Mouse (Mus musculus): Measurements from ENCODE around the gene Thbs2. TPM values are rescaled to one million over a fixed set of nuclear protein-coding genes. Genes with fewer than 3 reads are reported as not detected.
A peak's percentile ranks its signal among the peaks of the same experiment; 100 is the strongest.

The Thbs2 gene
- polyA plus RNA-seq, 1 experiment from 2014 or later = 1.4 TPM

DNA sequence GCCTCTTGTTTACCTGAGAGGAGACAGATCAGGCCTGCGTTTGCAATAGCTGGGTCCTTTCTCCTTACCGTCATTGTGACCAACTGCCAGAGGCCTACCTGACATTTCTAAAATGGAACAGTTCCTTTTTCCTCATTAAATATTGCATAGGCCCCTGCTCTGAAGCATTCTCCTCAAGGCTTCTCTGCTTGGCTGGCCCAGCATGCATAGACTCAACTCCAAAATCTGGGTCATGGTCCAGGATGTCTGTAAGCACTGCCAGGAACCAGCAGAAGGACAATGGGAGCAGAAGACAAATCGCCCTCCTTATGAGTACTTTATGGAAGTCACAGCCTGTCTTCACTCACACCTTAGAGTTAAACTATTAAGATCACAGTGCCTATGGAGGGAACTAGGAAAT lies 17.7 kb upstream of the Thbs2 start:
- no peaks in the 10 kb centered on the region for H3K9me3 ChIP-seq
- H3K27me3 ChIP-seq (ENCODE audit: poor library complexity, severe bottlenecking) = no peaks in the 10 kb centered on the region
- DNase-seq (ENCODE audit: extremely low spot score, low spot score) = no peak
- no peak overlapping the region for H3K27ac ChIP-seq
- WGBS = 96% methylated on average over 3 of the region's 3 CpGs
- H3K36me3 ChIP-seq (replicated peaks) = no peaks in the 10 kb centered on the region
- no peak overlapping the region for H3K4me3 ChIP-seq
- H3K4me1 ChIP-seq = peaks cover 11% of the 10 kb centered on the region

DNA sequence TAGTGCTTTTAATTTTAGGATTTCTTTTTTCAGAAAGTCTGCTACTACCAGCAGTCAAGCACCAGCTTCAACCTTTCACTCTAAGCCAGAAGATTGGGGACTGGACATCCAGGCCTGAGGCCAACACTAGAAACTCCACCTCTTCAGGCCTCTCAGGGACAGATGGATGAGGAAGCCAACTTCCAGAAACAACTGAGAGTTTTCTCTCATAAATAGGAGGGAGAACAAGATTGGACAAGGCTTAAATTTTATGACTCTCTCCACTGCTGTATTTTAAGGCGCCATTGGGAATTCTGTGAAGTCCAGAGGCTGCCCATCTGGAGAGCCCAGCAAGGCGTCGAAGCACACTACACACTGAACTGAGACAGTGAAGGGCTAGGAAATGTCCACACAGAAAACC lies 17.0 kb upstream of the Thbs2 start:
- Histone ChIP-seq H3K27me3 (ENCODE audit: poor library complexity, severe bottlenecking) (no peaks in the 10 kb centered on the region), H3K9me3 (no peaks in the 10 kb centered on the region), H3K27ac (no peak overlapping the region), H3K4me1 (peaks cover 11% of the 10 kb centered on the region), H3K4me3 (no peak overlapping the region), H3K36me3 (replicated peaks) (no peaks in the 10 kb centered on the region)
- no peak for DNase-seq (ENCODE audit: extremely low spot score, low spot score)
- WGBS = 93% methylated on average over 3 of the region's 3 CpGs

DNA sequence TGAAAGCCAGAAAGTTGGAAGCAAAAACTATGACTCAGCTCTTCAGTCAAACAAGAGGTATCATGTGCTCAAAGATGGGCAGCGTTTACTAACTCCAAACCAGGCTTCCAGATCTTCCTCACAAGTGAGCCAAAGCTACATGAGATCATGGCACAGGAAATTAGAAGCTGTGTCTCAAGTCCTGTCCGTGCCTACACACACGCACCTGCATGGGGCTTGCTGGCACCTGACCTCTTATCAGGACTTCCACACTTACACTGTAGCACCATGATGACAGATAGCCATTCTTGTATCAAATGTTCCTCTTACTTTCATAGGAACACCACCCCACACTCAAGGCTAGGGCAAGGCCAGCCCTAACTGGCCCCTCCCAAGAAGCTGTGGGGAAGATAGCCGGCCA lies 12.0 kb upstream of the Thbs2 start:
- Histone ChIP-seq H3K9me3 (no peaks in the 10 kb centered on the region), H3K4me3 (no peak overlapping the region), H3K27me3 (ENCODE audit: poor library complexity, severe bottlenecking) (no peaks in the 10 kb centered on the region), H3K4me1 (no peaks in the 10 kb centered on the region), H3K27ac (no peak overlapping the region), H3K36me3 (replicated peaks) (no peaks in the 10 kb centered on the region)
- 89% methylated on average over 4 of the region's 4 CpGs for WGBS
- no peak for DNase-seq (ENCODE audit: extremely low spot score, low spot score)

DNA sequence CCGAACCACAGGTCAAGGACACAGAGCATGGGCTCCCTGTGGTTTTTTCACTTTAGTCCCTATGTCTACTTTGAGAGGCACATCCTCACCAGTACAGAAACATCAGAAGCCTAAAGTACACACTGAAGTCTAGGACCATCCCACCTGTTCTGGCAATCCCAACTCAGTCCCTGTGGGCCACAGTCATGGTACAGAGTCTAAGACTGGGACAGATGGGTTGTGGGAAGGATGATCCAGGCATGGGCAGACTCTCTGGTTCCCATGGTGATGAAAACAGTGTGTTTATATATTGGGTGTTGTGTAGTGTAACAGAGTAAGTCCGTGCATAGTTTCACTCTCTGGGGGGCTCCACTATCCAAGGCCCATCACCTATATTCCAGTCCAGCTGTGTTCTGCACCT lies 11.4 kb upstream of the Thbs2 start:
- no peaks in the 10 kb centered on the region for H3K27me3 ChIP-seq (ENCODE audit: poor library complexity, severe bottlenecking)
- 89% methylated on average over 2 of the region's 2 CpGs for WGBS
- no peaks in the 10 kb centered on the region for H3K36me3 ChIP-seq (replicated peaks)
- no peaks in the 10 kb centered on the region for H3K4me1 ChIP-seq
- H3K27ac ChIP-seq = no peak overlapping the region
- no peak for DNase-seq (ENCODE audit: extremely low spot score, low spot score)
- no peaks in the 10 kb centered on the region for H3K9me3 ChIP-seq
- no peak overlapping the region for H3K4me3 ChIP-seq

DNA sequence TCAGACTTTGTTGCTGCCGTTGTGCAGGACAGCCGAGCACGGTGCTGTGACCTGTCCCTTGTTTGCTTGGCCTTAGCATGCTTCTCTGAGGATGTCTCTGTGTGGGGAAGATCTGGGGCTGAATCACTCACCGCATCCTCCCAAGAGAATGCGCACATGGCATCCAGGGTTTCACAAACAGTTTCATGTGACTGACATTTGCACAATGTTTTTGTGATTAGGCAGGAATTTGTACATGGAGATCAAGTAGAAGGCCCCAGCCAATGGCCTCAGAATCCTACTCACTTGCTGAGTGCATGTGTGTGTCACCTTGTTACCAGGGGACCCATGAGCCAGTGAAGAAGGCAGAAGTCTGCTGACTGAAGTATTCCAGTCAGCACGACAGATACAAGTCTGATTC lies 9.7 kb upstream of the Thbs2 start:
- H3K9me3 ChIP-seq = no peaks in the 10 kb centered on the region
- no peak overlapping the region for H3K27ac ChIP-seq
- no peak for DNase-seq (ENCODE audit: extremely low spot score, low spot score)
- no peaks in the 10 kb centered on the region for H3K36me3 ChIP-seq (replicated peaks)
- no peaks in the 10 kb centered on the region for H3K27me3 ChIP-seq (ENCODE audit: poor library complexity, severe bottlenecking)
- no peaks in the 10 kb centered on the region for H3K4me1 ChIP-seq
- H3K4me3 ChIP-seq = no peak overlapping the region
- 88% methylated on average over 6 of the region's 6 CpGs for WGBS

DNA sequence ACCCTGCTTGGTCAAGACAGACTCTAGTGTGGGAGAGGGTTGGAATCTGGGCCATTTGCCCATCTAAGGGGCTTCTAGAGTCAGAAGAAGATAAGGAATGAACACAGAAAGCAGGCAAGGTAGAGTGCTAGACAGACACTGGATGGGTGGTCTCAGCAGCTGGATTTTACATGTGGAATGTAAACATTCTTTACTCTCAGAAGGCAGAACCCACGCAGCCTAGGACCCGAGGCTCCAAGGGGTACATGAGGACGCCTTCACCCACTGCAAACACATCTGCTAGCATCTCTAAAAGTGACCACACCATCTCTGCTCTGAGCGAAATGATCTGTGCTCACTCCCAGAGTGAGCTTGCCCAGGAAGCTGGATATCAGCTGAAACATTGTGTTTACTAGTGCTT lies 9.2 kb upstream of the Thbs2 start:
- H3K27me3 ChIP-seq (ENCODE audit: poor library complexity, severe bottlenecking) = no peaks in the 10 kb centered on the region
- no peak overlapping the region for H3K4me3 ChIP-seq
- no peaks in the 10 kb centered on the region for H3K9me3 ChIP-seq
- 89% methylated on average over 4 of the region's 4 CpGs for WGBS
- H3K36me3 ChIP-seq (replicated peaks) = no peaks in the 10 kb centered on the region
- DNase-seq (ENCODE audit: extremely low spot score, low spot score) = no peak
- no peak overlapping the region for H3K27ac ChIP-seq
- no peaks in the 10 kb centered on the region for H3K4me1 ChIP-seq

DNA sequence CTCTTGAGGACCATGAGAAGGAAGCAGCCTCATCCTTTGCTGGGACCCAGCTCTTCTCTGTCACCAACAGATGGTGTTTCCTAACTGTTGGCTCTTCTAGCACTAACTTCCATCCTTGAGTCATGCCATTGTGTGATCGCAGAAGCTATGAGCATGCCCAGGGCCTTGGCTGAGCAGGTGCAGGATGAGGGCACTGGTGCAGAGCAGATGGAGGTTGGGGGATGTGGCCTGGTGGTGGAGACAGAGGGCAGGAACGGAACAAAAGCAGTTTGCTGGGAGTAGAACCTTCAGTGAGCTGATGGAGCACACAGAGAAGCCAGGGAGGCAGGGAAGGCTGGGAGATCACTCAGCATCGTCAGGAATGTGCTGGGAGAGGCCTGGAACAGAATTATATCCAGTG lies 8.7 kb upstream of the Thbs2 start:
- WGBS = 58% methylated on average over 3 of the region's 3 CpGs
- H3K27ac ChIP-seq = no peak overlapping the region
- H3K4me3 ChIP-seq = no peak overlapping the region

DNA sequence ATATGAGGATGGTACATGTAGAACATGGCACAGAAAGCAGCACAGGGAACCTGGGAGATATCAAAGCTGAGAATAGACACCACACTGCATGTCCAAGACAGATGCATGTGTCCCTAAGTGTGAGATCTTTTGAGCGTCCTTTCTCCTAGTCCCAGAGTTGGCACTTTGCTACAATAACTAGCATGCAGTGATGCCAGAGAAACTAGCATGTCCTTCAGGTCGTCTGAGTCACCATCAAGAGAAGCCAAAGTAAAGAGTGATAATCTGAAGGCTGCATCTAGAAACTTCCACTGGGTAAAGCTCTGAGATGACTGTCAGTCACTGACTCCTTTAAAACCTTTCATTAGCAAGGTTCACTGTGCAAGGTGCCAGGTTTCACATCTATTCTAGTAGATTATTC lies 7.9 kb upstream of the Thbs2 start:
- Histone ChIP-seq H3K4me3 (no peak overlapping the region), H3K27ac (no peak overlapping the region), H3K4me1 (no peaks in the 10 kb centered on the region), H3K9me3 (no peaks in the 10 kb centered on the region), H3K27me3 (ENCODE audit: poor library complexity, severe bottlenecking) (no peaks in the 10 kb centered on the region), H3K36me3 (replicated peaks) (no peaks in the 10 kb centered on the region)
- DNase-seq (ENCODE audit: extremely low spot score, low spot score) = no peak
- WGBS = 78% methylated on average over 2 of the region's 2 CpGs

More for the DNA sequence above, 8.7 kb upstream of the Thbs2 start:
- DNase-seq (ENCODE audit: extremely low spot score, low spot score) = no peak
- no peaks in the 10 kb centered on the region for H3K36me3 ChIP-seq (replicated peaks)
- H3K27me3 ChIP-seq (ENCODE audit: poor library complexity, severe bottlenecking) = no peaks in the 10 kb centered on the region
- no peaks in the 10 kb centered on the region for H3K9me3 ChIP-seq
- H3K4me1 ChIP-seq = no peaks in the 10 kb centered on the region

DNA sequence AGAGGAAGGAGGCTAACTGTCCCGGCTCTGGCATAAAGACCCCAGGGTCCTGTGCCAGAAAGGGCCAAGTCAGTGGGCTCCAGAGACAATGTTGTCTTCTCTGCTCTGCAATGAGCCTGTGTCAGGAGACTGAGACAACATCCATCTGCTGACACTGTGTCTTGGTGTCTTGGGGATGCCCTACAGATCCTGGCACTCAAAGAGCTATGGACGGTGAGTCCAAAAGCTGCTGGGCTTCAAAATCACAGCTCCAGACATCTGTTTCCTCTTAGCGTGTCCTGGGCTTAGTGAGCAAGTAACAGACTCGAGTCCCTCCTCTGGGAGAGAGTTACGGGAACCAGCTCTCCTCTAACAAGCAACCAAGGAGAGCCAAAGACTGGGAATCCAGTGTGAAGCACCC lies 6.2 kb upstream of the Thbs2 start:
- H3K27me3 ChIP-seq (ENCODE audit: poor library complexity, severe bottlenecking) = no peaks in the 10 kb centered on the region
- no peak for DNase-seq (ENCODE audit: extremely low spot score, low spot score)
- 68% methylated on average over 5 of the region's 5 CpGs for whole genome bisulfite sequencing

DNA sequence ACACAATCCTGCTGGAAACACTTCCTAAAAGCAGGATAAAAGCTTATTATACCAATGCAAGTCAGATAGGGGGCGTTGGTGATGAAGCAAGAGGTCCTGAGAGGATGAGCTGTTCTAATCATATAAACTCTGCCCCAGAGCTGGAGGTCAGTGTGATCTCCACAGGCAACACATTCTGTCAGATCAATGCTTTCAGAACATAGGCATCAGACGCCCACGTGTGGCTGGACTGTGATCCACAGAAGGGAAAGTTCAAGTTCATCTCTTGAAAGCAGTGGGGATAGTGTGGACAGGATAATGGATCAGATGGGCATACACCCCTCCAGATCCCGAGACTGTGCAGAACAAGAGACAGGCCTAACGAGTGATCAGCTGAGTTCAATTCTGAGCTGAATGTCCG lies 4.2 kb upstream of the Thbs2 start:
- Histone ChIP-seq H3K4me1 (peaks cover 14% of the 10 kb centered on the region), H3K4me3 (no peak overlapping the region), H3K27ac (no peak overlapping the region), H3K27me3 (ENCODE audit: poor library complexity, severe bottlenecking) (no peaks in the 10 kb centered on the region), H3K9me3 (no peaks in the 10 kb centered on the region), H3K36me3 (replicated peaks) (no peaks in the 10 kb centered on the region)
- 74% methylated on average over 6 of the region's 6 CpGs for WGBS
- DNase-seq (ENCODE audit: extremely low spot score, low spot score) = no peak

More for the DNA sequence above, 6.2 kb upstream of the Thbs2 start:
- H3K4me1 ChIP-seq = no peaks in the 10 kb centered on the region
- H3K4me3 ChIP-seq = no peak overlapping the region
- H3K36me3 ChIP-seq (replicated peaks) = no peaks in the 10 kb centered on the region
- no peak overlapping the region for H3K27ac ChIP-seq
- no peaks in the 10 kb centered on the region for H3K9me3 ChIP-seq

DNA sequence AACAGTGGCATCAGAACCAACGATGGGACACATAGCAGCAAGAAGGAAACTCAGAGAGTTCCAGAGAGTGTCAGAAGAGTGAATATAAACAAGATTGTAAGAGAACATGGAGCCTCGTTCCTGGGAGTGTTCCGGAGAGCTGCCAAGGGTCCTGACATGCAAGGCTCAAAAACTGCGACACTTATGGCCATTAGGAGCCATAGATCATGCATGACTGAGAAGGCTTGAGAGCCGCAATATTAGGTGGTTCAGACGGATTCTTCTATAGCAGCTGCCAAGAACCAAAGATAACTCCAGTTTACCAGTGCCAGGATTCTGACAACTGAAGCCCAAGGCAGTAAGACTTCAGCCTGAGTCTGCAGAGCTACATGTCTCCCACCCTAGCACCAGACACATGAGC lies 3.1 kb upstream of the Thbs2 start:
- Histone ChIP-seq H3K27me3 (ENCODE audit: poor library complexity, severe bottlenecking) (no peaks in the 10 kb centered on the region), H3K36me3 (replicated peaks) (no peaks in the 10 kb centered on the region), H3K9me3 (no peaks in the 10 kb centered on the region), H3K4me3 (no peak overlapping the region), H3K27ac (no peak overlapping the region), H3K4me1 (peaks cover 20% of the 10 kb centered on the region)
- WGBS = 91% methylated on average over 6 of the region's 6 CpGs
- no peak for DNase-seq (ENCODE audit: extremely low spot score, low spot score)

DNA sequence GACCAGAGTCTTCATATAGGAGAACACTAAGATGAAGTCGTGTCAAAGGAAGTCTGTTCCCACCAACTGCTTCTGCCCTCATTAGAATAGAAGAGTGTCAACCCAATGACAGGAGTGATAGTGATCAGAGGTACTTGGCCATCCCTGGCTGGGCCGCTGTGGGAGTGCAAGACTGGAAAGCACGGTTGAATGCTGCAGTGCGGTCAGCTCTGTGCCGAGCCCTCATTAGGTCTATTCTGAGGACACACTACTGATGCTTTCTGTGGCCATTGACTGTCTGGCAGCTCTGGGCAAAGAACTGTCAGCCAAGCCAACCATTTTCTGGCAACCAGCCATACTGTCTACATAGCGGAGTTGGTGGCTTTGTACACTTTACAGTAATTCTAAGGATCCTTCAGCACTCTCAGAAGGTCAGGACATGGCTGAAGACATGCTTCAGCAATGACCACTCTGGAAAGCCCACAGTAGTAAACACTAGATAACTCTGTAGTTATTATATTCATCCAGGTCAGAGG lies 2.3 kb upstream of the Thbs2 start:
- Histone ChIP-seq H3K4me3 (no peak overlapping the region), H3K4me1 (peaks cover 20% of the 10 kb centered on the region), H3K36me3 (replicated peaks) (no peaks in the 10 kb centered on the region), H3K27me3 (ENCODE audit: poor library complexity, severe bottlenecking) (no peaks in the 10 kb centered on the region), H3K27ac (no peak overlapping the region), H3K9me3 (no peaks in the 10 kb centered on the region)
- 92% methylated on average over 6 of the region's 6 CpGs for WGBS
- no peak for DNase-seq (ENCODE audit: extremely low spot score, low spot score)

DNA sequence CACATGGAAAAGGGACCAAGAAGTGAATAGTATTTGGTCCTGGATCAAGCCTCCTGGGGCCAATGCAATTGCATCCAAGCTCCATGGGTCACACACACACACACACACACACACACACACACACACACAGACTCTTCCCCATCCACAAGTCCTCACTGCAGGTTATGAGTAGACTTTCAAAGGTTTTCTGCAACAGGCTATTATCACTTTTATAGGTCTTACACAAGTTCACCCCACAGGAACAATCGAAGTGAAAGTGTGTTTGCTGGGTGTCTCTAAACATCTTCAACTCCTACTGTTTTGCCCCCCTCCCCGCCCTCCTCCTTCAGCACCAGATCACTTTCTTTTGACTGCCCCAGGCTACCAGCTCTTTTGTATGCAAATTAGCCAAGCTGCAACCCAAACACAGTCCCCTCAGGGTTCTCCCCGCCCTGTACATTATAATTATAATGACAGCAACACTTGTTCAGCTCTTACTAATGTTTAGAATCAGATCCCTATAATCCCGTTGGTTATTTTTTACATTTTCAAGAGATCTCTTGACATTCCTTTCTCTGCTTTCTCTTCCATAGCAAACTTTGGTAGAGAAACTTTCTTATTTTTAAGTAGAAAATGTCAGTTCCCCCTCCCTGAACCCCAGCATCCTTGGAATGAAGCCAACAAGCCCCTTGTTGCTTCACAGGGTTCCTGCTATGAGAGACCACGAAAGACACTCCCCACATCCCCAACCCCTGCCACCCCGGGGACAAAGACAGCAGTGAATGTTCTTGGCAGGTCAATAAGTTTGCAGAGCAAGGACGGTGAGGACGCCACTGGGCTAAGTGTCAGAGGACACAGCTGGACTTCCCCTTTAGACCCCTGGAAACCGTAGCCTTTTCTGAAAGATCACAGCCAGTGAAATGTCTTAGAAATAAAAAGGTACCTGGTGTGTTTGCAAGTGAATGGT lies 714 bp downstream of the Thbs2 start:
- 2% methylated on average over 9 of the region's 9 CpGs for WGBS
- Histone ChIP-seq H3K27ac (peak overlapping the region; percentile 25; the same call in 1 of the 2 replicates), H3K27me3 (ENCODE audit: poor library complexity, severe bottlenecking) (no peaks in the 10 kb centered on the region), H3K36me3 (replicated peaks) (no peaks in the 10 kb centered on the region), H3K9me3 (no peaks in the 10 kb centered on the region), H3K4me3 (peak overlapping the region; percentile 44), H3K4me1 (peaks cover 20% of the 10 kb centered on the region)
- DNase-seq (ENCODE audit: extremely low spot score, low spot score) = no peak
